Mouse (Mus musculus) left cerebral cortex, postnatal 36 days (tissue): ENCODE results near the gene Fem1b. TPM values are rescaled to one million over a fixed set of nuclear protein-coding genes. Genes with fewer than 3 reads are reported as not detected.
"Not testable (repeated sequence)": the region's sequence is repeated elsewhere in the genome, so short reads cannot be mapped to it uniquely, and the experiment has no call there.

Experiments
- DNase-seq, 2 experiments: peaks; one replicate each; pipeline ENCODE4 v3.0.0; 2021 to 2022; ENCODE audit warnings: low spot score in 2 of 2, mixed read lengths in 1 of 2
- intact Hi-C: fragments of 180-260 bp; cut with DNase I; formaldehyde crosslinking; loops from one replicate; pipeline ENCODE4 v1.15.1; 2025
- total RNA-seq, 2 experiments: library from RNA; stranded (reverse); gene quantifications; 2 replicates each; pipeline ENCODE4 v1.2.3; 2021

Fem1b gene
- total RNA-seq, 2 experiments from 2014 or later = 98.6 to 100 TPM

- peak; percentile 94 for DNase-seq
- intact Hi-C loops = loop anchor here (2.0 to 5.0 kb wide), 2 partner anchors 18 to 46 kb away; partner anchors contain the start of gene Fem1b
These were observed 16.9 kb upstream of the Fem1b start for GRCm38 (mm10) chr9:62828662-62829086.

DNA sequence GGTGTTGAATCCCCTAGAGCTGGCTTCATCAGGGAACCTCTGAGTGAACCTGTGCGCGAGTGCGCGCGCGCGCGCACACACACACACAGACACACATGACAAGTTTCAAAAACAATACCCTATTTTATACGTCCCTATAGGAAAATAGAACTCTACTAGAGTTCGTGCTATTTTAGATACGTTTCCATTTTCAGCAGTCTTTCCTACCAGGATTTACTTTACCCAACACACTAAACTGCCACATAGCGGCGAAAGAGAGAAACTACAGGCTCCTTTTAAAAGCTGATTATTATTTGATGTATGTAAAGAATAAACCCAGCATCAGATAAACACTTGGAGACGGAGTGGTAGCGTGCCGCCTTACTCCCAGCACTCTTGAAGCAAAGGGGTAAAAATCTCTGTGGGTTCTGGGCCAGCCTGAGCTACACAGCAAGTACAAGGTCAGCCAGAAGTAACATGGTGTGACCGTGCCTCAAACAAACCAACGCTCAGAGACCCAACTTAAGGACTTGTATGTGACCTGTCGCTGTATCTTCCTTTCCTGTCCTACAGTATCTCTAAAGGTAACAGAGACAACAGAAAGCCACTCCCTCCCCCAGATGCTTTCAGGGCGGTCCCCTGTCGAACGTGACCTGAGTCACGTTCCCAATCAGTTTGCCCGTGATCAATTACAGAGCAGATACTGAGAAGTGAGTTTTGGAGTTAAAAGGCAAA is 16.4 kb upstream of the Fem1b start:
- DNase-seq = no peak
- intact Hi-C loops = loop anchor here (2.0 to 5.0 kb wide), 2 partner anchors 17 to 46 kb away; partner anchors contain the start of gene Fem1b

GRCm38 (mm10) chr9:62826456-62826855 is 14.7 kb upstream of the Fem1b start:
- DNase-seq = no peak
- intact Hi-C loops = loop anchor here (5.0 kb wide), 1 partner anchor 44 kb away; no protein-coding TSS in a partner anchor

DNA sequence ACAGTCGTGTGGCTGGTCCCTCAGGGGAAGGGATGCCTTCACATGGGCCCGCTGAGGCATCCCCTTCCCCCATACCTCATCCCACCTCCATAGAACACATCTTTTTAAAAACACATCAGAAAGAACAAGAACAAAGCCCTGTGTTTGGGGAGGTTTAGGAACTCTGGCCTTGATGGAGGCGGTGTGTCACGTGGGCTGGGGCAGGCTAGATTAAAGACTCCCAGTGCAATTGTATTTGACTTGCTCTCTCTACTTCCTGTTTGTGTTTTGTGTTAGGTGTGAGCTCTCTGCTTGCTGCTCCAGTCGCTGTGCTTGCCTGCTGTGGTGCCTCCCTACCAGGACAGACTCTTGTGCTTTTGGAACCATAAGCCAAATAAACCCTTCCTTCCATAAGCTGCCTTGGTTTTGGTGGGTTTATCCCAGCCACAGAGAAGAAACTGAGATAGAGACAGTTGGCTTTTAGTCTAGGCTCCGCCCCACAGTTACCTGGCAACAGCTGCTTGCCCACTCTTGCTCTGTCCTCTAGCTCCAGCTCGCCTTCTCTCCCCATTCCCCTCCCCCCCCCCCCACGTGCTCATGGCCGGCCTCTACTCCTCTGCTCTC is 14.2 kb upstream of the Fem1b start:
- intact Hi-C loops = loop anchor here (5.0 kb wide), 1 partner anchor 44 kb away; no protein-coding TSS in a partner anchor
- DNase-seq = no peak

DNA sequence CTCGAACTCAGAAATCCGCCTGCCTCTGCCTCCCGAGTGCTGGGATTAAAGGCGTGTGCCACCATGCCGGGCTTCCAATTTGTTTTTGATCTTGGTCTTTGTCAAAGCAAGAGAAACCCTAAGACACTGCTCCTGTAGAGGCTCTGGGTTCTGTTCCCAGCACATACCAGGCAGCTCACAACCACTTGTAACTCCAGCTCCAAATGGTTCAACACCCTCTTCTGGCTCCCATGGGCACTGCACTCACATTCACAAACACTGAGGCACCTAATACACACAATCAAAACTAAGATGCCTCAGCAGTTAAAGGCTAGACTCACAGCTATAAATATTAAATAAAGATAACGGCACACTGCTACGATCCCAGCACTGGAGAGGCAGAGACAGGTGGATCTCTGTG is 10.1 kb upstream of the Fem1b start:
- intact Hi-C loops = no loop called here
- DNase-seq = no peak

- DNase-seq = no peak
- intact Hi-C loops = no loop called here
These were observed 9.1 kb upstream of the Fem1b start for GRCm38 (mm10) chr9:62820829-62821228.

DNA sequence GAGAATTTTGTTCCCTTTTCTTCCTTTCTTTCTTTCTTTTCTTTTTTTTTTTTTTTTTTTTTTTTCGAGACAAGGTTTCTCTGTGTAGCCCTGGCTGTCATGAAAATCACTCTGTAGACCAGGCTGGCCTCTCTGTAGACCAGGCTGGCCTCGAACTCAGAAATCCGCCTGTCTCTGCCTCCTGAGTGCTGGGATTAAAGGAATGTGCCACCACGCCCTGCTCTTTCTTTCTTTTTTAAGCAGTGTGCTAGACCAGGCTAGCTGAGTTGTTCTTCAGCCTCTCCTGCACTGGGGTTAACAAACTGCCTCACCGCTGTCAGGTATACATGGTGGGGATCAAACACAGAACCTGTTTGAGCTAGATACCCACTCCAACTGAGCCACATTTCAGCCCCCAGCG is 8.2 kb upstream of the Fem1b start:
- intact Hi-C loops, DNase-seq: not testable (repeated sequence)

DNA sequence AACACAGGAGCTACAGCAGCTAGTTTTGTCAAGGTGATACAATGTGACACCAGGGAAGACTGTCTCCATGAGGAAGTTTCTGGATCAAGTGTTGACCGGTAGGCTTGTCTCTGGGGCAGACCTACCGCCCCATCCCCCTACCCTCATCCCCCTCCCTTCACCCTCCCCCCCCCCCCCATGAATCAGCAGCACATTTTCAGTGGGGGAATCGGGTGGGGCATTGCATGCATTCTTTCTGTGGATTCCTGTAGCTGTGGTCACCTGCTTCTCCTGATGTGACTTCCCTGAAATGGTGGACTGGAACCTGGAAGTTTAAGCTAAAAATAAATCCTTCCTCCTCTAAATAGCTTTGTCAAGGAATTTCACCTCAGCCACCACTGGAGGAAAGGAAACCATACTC is 7.8 kb upstream of the Fem1b start:
- intact Hi-C loops = no loop called here
- no peak for DNase-seq

DNA sequence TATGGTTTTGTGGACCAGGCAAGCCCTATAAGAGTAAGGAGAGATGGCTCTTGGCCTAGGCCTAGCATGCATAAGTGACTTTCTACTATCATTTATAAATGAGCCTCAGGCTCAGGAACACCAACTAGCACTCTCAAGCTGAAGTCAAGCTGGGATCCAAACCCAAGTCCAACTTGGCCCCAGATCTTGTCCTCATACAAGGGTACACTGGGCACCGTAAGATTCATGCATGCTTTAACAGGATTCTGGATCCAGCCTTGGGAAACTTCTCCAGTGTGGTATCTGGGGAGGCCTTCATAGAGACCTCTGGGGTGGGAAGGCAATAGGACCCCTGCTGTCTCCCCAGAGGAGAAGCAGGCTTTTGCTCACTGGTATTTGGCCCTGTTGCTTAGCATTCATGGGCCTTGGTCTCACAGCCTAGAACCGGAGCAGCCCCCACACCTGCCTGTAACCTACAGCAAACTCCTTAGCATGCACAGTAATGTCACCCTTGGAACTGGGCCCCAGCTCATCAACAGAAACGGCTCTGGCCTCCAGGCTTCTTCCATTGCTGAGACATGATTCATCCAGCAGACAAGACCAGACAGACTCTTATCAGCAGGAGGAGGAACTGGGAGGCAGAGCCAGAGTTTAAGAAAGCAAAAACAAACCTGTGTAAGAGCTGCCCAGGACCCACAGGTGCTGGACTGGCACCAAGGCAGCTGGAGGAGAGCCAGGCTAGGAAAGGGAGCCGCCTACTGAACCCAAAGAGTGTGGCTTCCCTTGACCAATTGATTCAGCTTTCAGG is 6.3 kb upstream of the Fem1b start:
- intact Hi-C loops = no loop called here
- DNase-seq = no peak

- DNase-seq = peak; percentile 29 to 50
- intact Hi-C loops = no loop called here
These were observed 5.4 kb upstream of the Fem1b start for GRCm38 (mm10) chr9:62817099-62817571.

- DNase-seq = no peak
- intact Hi-C loops = no loop called here
These were observed 4.8 kb upstream of the Fem1b start for GRCm38 (mm10) chr9:62816323-62817098.

GRCm38 (mm10) chr9:62814751-62815150 is 3.0 kb upstream of the Fem1b start:
- DNase-seq = no peak
- intact Hi-C loops = no loop called here

DNA sequence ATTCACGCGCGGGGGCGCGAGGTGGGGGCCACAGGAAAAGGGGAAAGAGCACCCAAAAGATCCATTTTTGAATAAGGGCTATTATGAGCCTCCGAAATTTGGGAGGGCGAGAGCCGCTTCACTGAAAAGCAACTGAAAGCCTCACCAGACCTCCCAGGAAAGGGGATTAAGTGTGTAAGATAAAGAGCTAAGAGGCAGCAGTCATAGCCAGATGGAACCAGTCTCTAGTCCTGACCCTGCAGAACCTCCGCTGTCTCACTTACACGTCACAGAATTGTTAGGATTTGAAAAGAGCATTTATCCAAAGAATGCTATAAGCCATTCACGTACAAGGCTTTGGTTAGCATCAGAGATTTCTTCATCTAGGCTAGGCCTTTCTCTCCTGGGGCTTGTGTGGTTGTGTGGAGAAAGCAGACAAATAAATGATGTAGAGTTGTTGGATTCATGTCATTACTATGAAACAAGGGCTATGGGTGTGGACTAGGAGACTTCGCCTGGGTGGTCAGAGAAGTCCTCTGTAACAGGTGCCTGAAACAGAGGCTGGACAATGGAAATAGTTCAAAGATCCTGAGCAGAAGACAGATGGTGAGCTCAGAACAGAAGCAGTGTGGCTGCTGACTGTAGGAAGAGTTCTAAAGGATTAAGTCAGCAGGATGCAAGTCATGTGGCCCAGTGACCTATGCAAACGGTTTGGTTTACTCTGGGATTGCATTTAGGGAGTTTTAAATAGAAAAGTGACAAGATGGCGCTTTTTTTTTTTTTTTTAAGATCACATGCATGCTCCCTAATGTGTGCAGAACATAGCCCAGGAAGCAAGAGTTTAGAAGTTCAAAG is 699 bp upstream of the Fem1b start:
- no peak for DNase-seq
- intact Hi-C loops = no loop called here

DNA sequence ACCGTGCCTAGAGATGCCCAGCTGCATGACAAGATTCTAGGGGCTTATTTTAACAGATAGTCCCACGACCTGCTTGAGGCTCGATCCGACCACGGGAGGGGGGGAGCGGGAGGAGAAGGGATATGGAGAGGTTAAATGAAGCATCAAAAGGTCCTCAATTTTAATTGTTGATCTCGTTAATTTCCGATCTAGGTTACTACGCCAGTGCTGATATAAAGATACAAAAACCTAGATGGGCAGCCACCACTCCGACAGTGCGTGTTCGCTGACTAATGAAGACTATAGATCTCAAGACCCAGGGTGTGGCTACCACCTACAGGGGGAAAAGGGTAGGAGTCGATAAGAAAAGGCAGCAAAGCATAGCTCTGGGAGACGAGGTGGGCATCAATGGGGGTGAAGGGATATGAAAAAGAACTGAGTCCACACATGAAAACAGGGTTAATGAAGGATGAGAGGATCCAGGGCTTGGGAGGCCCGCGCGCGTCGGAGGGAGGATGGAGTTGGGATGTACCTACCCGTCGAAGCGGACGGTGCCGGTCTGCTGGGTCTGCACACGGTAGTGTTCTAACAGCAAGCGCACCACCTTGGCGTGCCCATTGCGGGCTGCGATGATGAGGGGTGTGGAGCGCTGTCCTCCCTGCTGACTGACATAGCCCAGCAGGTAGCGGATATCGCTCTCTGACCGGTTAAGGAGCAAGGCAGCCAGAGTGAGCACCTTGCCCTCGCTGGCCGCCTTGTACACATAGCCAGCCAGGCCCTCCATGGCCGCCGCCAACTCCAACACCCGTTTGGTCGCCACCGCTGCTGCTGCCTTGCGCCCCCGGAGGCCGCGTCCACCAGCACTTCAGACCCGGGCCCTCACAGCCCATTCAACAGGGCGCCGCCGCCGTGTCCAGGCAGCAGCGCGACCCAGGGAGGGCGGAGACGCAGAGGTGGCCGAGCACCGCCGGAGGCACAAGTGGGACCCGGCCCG is 905 bp downstream of the Fem1b start:
- peak in 1 of 2 experiments; percentile 42 for DNase-seq
- intact Hi-C loops = loop anchor here (2.0 kb wide), 1 partner anchor 18 kb away; no protein-coding TSS in a partner anchor

DNA sequence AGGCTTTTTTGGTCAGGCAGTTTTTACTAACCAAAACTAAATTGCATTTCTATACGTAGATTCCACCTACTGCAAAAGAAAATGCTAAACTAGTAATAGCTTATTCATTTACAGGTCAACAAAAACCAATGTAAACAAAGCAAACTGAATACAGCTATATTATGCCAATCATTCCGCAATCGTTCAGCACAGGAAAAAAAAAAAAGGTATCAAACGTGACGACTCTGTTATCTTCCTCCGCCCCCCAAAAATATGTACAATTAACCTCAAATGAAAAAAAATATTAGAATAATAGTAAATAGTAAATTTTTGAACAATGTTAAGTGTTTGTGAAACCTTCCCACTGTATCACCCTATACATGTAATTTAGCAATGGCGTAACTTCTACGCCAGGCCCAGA is 1.6 kb downstream of the Fem1b start:
- DNase-seq = no peak
- intact Hi-C loops = loop anchor here (2.0 kb wide), 1 partner anchor 19 kb away; no protein-coding TSS in a partner anchor

DNA sequence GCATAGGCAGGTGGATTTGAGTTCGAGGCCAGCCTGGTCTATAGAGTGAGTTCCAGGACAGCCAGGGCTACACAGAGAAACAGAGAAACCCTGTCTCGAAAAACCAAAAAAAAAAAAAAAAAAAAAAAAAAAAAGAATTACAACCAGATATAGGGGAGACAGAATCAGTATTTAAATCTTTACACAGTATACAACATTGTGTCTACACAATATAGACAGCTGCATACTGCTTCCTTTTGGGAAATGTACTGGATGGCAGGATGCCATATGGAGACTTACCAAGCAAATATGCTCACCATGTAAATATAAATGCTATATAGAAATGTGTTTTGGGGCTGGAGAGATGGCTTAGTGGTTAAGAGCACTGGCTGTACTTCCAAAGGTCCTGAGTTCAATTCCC is 12.5 kb downstream of the Fem1b start:
- DNase-seq, intact Hi-C loops: not testable (repeated sequence)

- intact Hi-C loops = no loop called here
- peak in 1 of 2 experiments; percentile 22 for DNase-seq
These were observed 21.9 kb downstream of the Fem1b start for GRCm38 (mm10) chr9:62789856-62790255.
